Mouse (Mus musculus): ENCODE measurements around the gene Gm11937.

GRCm38 (mm10) chr11:99630890-99631289, 20.9 kb upstream of the Gm11937 start:
- TF ChIP-seq POLR2A (IDR thresholded peaks at IDR 0.05; ENCODE audit: extremely low read depth, insufficient read depth, low read length) (no peak), CTCF (IDR thresholded peaks at IDR 0.05; ENCODE audit: low read depth, low read length) (no peak)
